9 mouse cellular contexts compared by ENCODE assay signal in the genomic region with DNA sequence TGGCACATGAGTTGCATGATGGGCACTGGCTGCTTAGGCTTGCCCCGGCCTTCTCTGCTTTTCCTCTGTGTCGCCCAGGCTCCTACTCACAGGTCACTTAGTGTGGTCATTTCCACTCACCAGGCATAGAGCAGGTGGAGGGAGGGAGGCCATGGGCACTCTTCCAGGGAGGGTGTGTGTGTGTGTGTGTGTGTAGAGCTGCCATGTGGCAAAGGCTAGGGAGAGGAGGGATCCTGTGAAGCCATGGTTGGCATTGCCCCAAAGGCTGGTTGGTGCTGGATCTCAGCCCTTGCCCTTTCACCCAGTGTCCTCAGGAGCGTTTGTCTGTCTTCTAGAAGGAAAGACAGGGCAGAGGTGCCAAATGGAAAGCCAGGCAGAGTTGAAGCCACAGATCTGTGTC. TPM values are rescaled to one million over a fixed set of nuclear protein-coding genes. Genes with fewer than 3 reads are reported as not detected.
DNase-seq lines count a peak whose midpoint lies in the region; ATAC-seq and TF ChIP-seq lines count a peak whose summit lies in the region.
"Had no signal": no experiment of that assay in that cellular context is flagged by ENCODE, and none has a peak within 500 bp of the region (broad histone marks: within the 10 kb centered on the region; RNA-seq: fewer than 3 reads in every experiment).

No protein-coding gene starts in this region.

- TF ChIP-seq CTCF in liver, embryonic 14.5 days (IDR thresholded peaks at IDR 0.05; ENCODE audit: low read depth) = no peak

- no peak overlapping the region for H3K4me3 ChIP-seq in brown adipose tissue, adult 24 weeks (ENCODE audit: insufficient read depth, low read depth, low read length)
- H3K4me3 ChIP-seq in liver, embryonic 14.5 days (ENCODE audit: insufficient read depth in 1 of 2, low read depth in 2 of 2, low read length in 2 of 2) = peak overlapping the region in 1 of 2 experiments; percentile 30; a peak in 2 of 4 replicates

- no peak for TF ChIP-seq EP300 in liver, embryonic 14.5 days (IDR thresholded peaks at IDR 0.05; ENCODE audit: low read depth)

- H3K4me1 ChIP-seq in brown adipose tissue, adult 24 weeks (ENCODE audit: control insufficient read depth, insufficient read depth, insufficient read length, low read length) = peaks cover 71% of the 10 kb centered on the region
- H3K4me1 ChIP-seq in liver, embryonic 14.5 days (replicated peaks; ENCODE audit: control insufficient read depth in 2 of 2, insufficient read depth in 2 of 2, low read length in 1 of 2) = peaks cover 71 to 76% of the 10 kb centered on the region in 2 experiments

- 60% methylated on average over 3 of the region's 3 CpGs for WGBS in liver, embryonic 14.5 days (ENCODE audit: insufficient replicate concordance)

- H3K36me3 ChIP-seq in liver, embryonic 14.5 days (replicated peaks; ENCODE audit: control insufficient read depth, insufficient read depth, low read depth) = peaks cover 38% of the 10 kb centered on the region

- H3K9me3 ChIP-seq in liver, embryonic 14.5 days (ENCODE audit: control insufficient read depth, low read length) = no peaks in the 10 kb centered on the region

- no peaks in the 10 kb centered on the region for H3K27me3 ChIP-seq in liver, embryonic 14.5 days (ENCODE audit: control insufficient read depth, insufficient read depth, low read length)

- H3K4me2 ChIP-seq in liver, embryonic 14.5 days (ENCODE audit: low read depth) = peak overlapping the region; percentile 72

- peak; percentile 63 to 64 for DNase-seq in layer of hippocampus, postnatal 10 days (ENCODE audit: low spot score in 2 of 2)
- DNase-seq in layer of hippocampus, adult 9-10 months (ENCODE audit: low spot score) = no peak
- peak; percentile 67 to 80 for DNase-seq in heart, adult 9 months (ENCODE audit: low spot score in 2 of 2)
- DNase-seq in liver, embryonic 14.5 days (ENCODE audit: low read depth in 3 of 3, low spot score in 3 of 3) = no peak
- DNase-seq in thymus, postnatal 4 days = no peak
- DNase-seq in layer of hippocampus, adult 9-11 months = no peak

- peak overlapping the region; percentile 87 for H3K27ac ChIP-seq in brown adipose tissue, adult 24 weeks (replicated peaks; ENCODE audit: low read depth, low read length)
- H3K27ac ChIP-seq in liver, embryonic 14.5 days = peak overlapping the region; percentile 95

- peak overlapping the region; percentile 68 for H3K9ac ChIP-seq in liver, embryonic 14.5 days (replicated peaks)

- no peak for ATAC-seq in liver, embryonic 14.5 days (ENCODE audit: insufficient read depth)
- no peak for ATAC-seq in megakaryocyte progenitor cell, adult 5-6 weeks (replicated peaks; ENCODE audit: poor library complexity)

RNA-seq across cellular contexts. Expression of a gene that starts 7.8 kb away (rescaled TPM):
- 100 to 1,000 TPM; 120 to 129 TPM for total RNA-seq in layer of hippocampus, postnatal 10 days (2021)
- polyA plus RNA-seq in brown adipose tissue, adult 24 weeks (2012; ENCODE audit: insufficient read depth, insufficient read length, missing spikeins) = 257 and 493 TPM in 2 replicates
- polyA plus RNA-seq in liver, embryonic 14.5 days (2012; rRNA removed) = 14.8 and 17.0 TPM in 2 replicates
- polyA plus RNA-seq in liver, embryonic 14.5 days (2014; fragmentation: Nextera tagmentation; extraction: Ambion mirVana) = 65.5 and 68.0 TPM in 2 replicates
- total RNA-seq in megakaryocyte progenitor cell, adult 5-6 weeks (2015) = 1.7 and 1.9 TPM in 2 replicates
- total RNA-seq in megakaryocyte progenitor cell, adult 5-6 weeks (2017) = 1.6 and 2.7 TPM in 2 replicates
- total RNA-seq: MEL had no signal

Comparison
In these comparisons a context has a peak if more than half of its experiments do, and no peak if none do; other contexts are left out.
1. DNase-seq: peak in layer of hippocampus, postnatal 10 days (2 of 2) and heart, adult 9 months (2 of 2); none in layer of hippocampus, adult 9-10 months (single experiment), liver, embryonic 14.5 days (0 of 3), thymus, postnatal 4 days (single experiment) and layer of hippocampus, adult 9-11 months (single experiment).
2. RNA of a gene that starts 7.8 kb away (total RNA-seq): 120 to 129 TPM in layer of hippocampus, postnatal 10 days; 1.6 to 2.7 TPM in megakaryocyte progenitor cell, adult 5-6 weeks; every median in the first group is over 10 times any median in the second.